Mouse (Mus musculus) layer of hippocampus, adult 2 months (tissue): ENCODE measurements at regions not wholly inside any gene's neighbourhood (a gene's known extent, or its start where the extent isn't known, plus 50 kb on each side); places are given as distances from the start of the nearest gene placed in this dataset.

Source experiments
- DNase-seq, 2 experiments: peaks; one replicate each; pipeline ENCODE4 v3.0.0; 2022; ENCODE audit warnings: low spot score in 2 of 2
- H3K27ac ChIP-seq: fragments of 200-600 bp; 2 replicates; pipeline ENCODE4 v1.8.1; 2022
- H3K4me3 ChIP-seq: fragments of 200-600 bp; 2 replicates; pipeline ENCODE4 v1.8.1; 2022; ENCODE audit warnings: mild to moderate bottlenecking
- CTCF ChIP-seq: fragments of 200-600 bp; conservative IDR thresholded peaks from 2 replicates; pipeline ENCODE4 v1.8.1; 2022; ENCODE audit warnings: antibody characterized with exemption, mild to moderate bottlenecking, moderate library complexity

- H3K27ac ChIP-seq: no peak overlapping the region
- no peak overlapping the region for H3K4me3 ChIP-seq
- no peak for DNase-seq
- TF ChIP-seq CTCF: no peak
These were observed 125.0 kb upstream of the Zfp703 start for GRCm38 (mm10) chr8:26851871-26852800.

- Histone ChIP-seq H3K27ac (no peak overlapping the region), H3K4me3 (no peak overlapping the region)
- TF ChIP-seq CTCF: no peak
- no peak for DNase-seq
These were observed 124.2 kb upstream of the Zfp703 start for GRCm38 (mm10) chr8:26852921-26853320.

GRCm38 (mm10) chr8:26854557-26855238 lies 122.4 kb upstream of the Zfp703 start:
- Histone ChIP-seq H3K4me3 (no peak overlapping the region), H3K27ac (no peak overlapping the region)
- no peak for DNase-seq
- TF ChIP-seq CTCF: no peak

GRCm38 (mm10) chr8:26855256-26855655 lies 121.9 kb upstream of the Zfp703 start:
- no peak for TF ChIP-seq CTCF
- DNase-seq: no peak
- Histone ChIP-seq H3K27ac (no peak overlapping the region), H3K4me3 (no peak overlapping the region)

DNA sequence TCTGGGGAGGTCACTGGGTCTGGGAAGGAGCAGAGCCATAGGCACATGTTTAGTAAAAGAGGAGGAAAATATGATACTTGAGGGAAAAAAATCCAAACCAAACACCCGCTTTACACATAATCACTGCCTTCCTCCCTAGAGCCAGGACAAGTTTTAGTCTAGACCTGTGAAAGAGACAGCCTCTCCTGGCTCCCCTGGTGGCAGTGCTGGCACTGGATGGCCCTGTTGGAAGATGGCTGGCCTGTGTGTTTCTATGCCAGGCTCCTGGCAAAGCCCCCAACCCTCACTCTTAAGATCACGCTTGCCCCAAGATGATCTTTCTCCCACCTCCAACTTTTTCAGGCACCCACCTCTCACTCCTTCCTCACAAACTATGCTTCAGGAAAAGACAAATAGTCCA lies 112.6 kb upstream of the Zfp703 start:
- Histone ChIP-seq H3K27ac (no peak overlapping the region), H3K4me3 (no peak overlapping the region)
- DNase-seq: no peak
- TF ChIP-seq CTCF: no peak

DNA sequence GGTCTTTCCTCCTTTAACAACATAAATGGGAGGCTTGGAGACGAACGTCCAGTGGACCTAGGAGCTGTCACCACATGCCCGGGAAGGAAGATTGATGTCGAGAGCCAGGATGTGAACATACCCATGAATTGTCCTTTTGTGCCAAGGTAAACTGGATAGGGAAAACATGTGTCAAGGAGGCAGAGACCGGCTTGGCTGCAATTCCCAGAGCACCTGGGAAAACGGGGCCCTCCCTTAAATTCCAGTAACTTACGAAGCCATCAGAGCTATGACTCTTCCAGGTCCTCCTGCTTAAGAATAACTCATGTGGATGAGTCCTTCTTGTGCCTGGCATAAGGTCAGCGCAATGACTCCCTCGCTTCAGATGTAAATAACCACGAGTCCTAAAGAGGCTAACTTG lies 112.2 kb upstream of the Zfp703 start:
- no peak for DNase-seq
- no peak overlapping the region for H3K27ac ChIP-seq
- H3K4me3 ChIP-seq: no peak overlapping the region
- no peak for TF ChIP-seq CTCF

- Histone ChIP-seq H3K27ac (no peak overlapping the region), H3K4me3 (no peak overlapping the region)
- no peak for TF ChIP-seq CTCF
- DNase-seq: no peak
These were observed 108.8 kb upstream of the Zfp703 start for GRCm38 (mm10) chr8:26868101-26868848.

DNA sequence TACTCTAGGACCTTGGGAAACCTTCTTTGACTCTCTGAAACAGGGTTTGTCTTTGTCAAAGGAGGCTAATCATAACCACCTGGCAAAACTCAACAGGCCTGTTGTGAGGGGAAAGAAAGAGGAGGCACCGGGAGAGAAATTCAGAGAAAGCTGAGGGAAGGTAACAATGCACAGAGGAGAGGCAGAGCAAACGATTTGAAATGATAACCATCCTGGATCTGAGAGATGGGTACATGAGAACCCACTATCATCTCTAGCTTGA lies 108.3 kb upstream of the Zfp703 start:
- no peak for TF ChIP-seq CTCF
- H3K27ac ChIP-seq: no peak overlapping the region
- H3K4me3 ChIP-seq: no peak overlapping the region
- no peak for DNase-seq

- no peak for DNase-seq
- Histone ChIP-seq H3K27ac (no peak overlapping the region), H3K4me3 (no peak overlapping the region)
- no peak for TF ChIP-seq CTCF
These were observed 105.3 kb upstream of the Zfp703 start for GRCm38 (mm10) chr8:26871838-26872237.

GRCm38 (mm10) chr8:26872382-26872781 lies 104.7 kb upstream of the Zfp703 start:
- TF ChIP-seq CTCF: no peak
- DNase-seq: no peak
- H3K27ac ChIP-seq: no peak overlapping the region
- no peak overlapping the region for H3K4me3 ChIP-seq

DNA sequence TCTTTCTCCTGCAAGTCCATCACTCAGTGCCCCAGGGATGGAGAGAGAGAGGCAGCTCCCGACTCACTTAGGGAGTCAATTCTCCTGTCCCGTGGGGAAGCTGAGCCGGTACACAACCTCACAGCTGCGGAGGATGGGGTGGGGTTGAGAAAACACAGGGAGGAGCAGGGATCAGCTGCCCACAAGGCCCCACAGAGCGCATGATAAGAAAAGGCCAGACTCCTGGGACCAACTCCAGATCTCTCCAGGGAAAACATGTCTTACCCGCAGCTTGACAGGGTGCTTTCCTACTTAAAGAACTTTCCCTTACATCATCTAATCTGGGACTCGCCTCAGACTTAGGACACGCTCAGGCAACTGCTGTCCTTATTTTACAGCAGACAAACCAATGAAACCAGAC lies 104.3 kb upstream of the Zfp703 start:
- no peak for TF ChIP-seq CTCF
- H3K27ac ChIP-seq: no peak overlapping the region

DNA sequence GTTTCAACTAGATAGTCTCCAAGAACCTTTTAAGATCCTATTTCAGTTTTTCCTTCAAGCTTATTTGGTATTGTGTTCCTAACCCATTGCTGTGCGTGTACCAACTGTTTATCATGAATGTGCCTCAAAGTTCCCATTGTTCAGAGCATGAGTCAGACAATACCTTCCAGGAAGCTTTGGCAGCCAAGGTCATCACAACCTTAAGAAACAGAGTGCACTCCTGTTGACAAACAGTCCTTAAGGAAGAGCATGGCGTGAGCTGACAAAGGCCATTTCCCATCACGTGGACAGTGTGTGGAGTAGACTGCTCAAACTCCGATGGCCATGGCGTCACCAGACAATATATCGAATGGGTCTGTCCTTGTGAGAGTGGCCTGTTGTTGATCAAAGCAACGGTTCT lies 96.9 kb upstream of the Zfp703 start:
- no peak overlapping the region for H3K27ac ChIP-seq
- no peak for TF ChIP-seq CTCF
- DNase-seq: no peak

More for the DNA sequence above, 104.3 kb upstream of the Zfp703 start:
- no peak overlapping the region for H3K4me3 ChIP-seq
- no peak for DNase-seq

More for the DNA sequence above, 96.9 kb upstream of the Zfp703 start:
- H3K4me3 ChIP-seq: no peak overlapping the region
